ENCODE assay signal across 8 mouse cellular contexts in genomic region chr5:93206109-93207005, GRCm38 (mm10). TPM values are rescaled to one million over a fixed set of nuclear protein-coding genes. Genes with fewer than 3 reads are reported as not detected.
DNase-seq lines count a peak whose midpoint lies in the region; ATAC-seq and TF ChIP-seq lines count a peak whose summit lies in the region.

Gene Ccni, minus strand, starts transcription at chr5:93206495.
Gene 2010109A12Rik, plus strand, starts transcription at chr5:93206518.

- peaks cover 30% of the 10 kb centered on the region for H3K4me1 ChIP-seq in hindbrain, embryonic 10.5 days (replicated peaks)
- peaks cover 2% of the 10 kb centered on the region for H3K4me1 ChIP-seq in lung, postnatal 0 days (ENCODE audit: insufficient read depth, low read depth, low read length)

- H3K4me3 ChIP-seq in hindbrain, embryonic 10.5 days: peak within 1 kb of the TSS; percentile 92
- H3K4me3 ChIP-seq in lung, postnatal 0 days (ENCODE audit: low read depth, low read length): peak within 1 kb of the TSS; percentile 92

- H3K4me2 ChIP-seq in lung, postnatal 0 days (replicated peaks; ENCODE audit: low read depth, low read length): peak within 1 kb of the TSS; percentile 72

- no peak for TF ChIP-seq CTCF in lung, postnatal 0 days (IDR thresholded peaks at IDR 0.05)

- under 1% methylated on average over 79 of the region's 79 CpGs for WGBS in hindbrain, embryonic 10.5 days
- under 1% methylated on average over 78 of the region's 79 CpGs for WGBS in lung, postnatal 0 days

- H3K9me3 ChIP-seq in hindbrain, embryonic 10.5 days: no peaks in the 10 kb centered on the region
- no peaks in the 10 kb centered on the region for H3K9me3 ChIP-seq in lung, postnatal 0 days (ENCODE audit: low read length)

- peak; percentile 97 for ATAC-seq in lung, postnatal 0 days

- H3K36me3 ChIP-seq in hindbrain, embryonic 10.5 days: peaks cover 10% of the 10 kb centered on the region
- no peaks in the 10 kb centered on the region for H3K36me3 ChIP-seq in lung, postnatal 0 days (ENCODE audit: insufficient read depth, low read length)

- H3K9ac ChIP-seq in lung, postnatal 0 days (replicated peaks; ENCODE audit: low read depth): peak within 1 kb of the TSS; percentile 76

- peak within 1 kb of the TSS; percentile 98 for H3K27ac ChIP-seq in hindbrain, embryonic 10.5 days
- peak within 1 kb of the TSS; percentile 90 for H3K27ac ChIP-seq in lung, postnatal 0 days (ENCODE audit: low read length)

- DNase-seq in MEL-GATA-1-ER (ENCODE audit: extremely low read depth, low read depth): peak; percentile 86
- peak; percentile 97 for DNase-seq in cerebellum, adult 8-10 months
- DNase-seq in forelimb bud, embryonic 11.5 days (ENCODE audit: low read depth, low spot score): peak; percentile 97
- DNase-seq in hindbrain, embryonic 10.5 days (ENCODE audit: low spot score): peak; percentile 95
- DNase-seq in layer of hippocampus, adult 9-11 months: peak; percentile 95
- DNase-seq in lung, postnatal 0 days (ENCODE audit: low spot score): peak; percentile 98
- DNase-seq in ovary, postnatal 14 days (ENCODE audit: low spot score): peak; percentile 95
- DNase-seq in thymus, postnatal 14 days: peak; percentile 97

- no peaks in the 10 kb centered on the region for H3K27me3 ChIP-seq in hindbrain, embryonic 10.5 days (ENCODE audit: insufficient read depth, poor library complexity, severe bottlenecking)
- no peaks in the 10 kb centered on the region for H3K27me3 ChIP-seq in lung, postnatal 0 days (replicated peaks; ENCODE audit: insufficient read depth, low read length)

- TF ChIP-seq EP300 in lung, postnatal 0 days (IDR thresholded peaks at IDR 0.05): peak; percentile 84

RNA-seq across cellular contexts. Expression of gene Ccni, which starts in this region (rescaled TPM):
- 115 and 118 TPM in 2 replicates for polyA plus RNA-seq in hindbrain, embryonic 10.5 days (2016; fragmentation: Nextera tagmentation; extraction: Ambion mirVana)
- polyA plus RNA-seq in lung, postnatal 0 days (2015; fragmentation: Nextera tagmentation; extraction: Ambion mirVana): 81.3 and 92.2 TPM in 2 replicates

RNA-seq across cellular contexts. Expression of gene 2010109A12Rik, which starts in this region (rescaled TPM):
- polyA plus RNA-seq in hindbrain, embryonic 10.5 days (2016; fragmentation: Nextera tagmentation; extraction: Ambion mirVana): 2.3 and 2.6 TPM in 2 replicates
- 2.4 and 3.2 TPM in 2 replicates for polyA plus RNA-seq in lung, postnatal 0 days (2015; fragmentation: Nextera tagmentation; extraction: Ambion mirVana)

Comparison
In these comparisons a context has a peak if more than half of its experiments do, and no peak if none do; other contexts are left out.
1. Peak in every context shown above with its lines: DNase-seq, ATAC-seq, H3K4me3 ChIP-seq and H3K27ac ChIP-seq.